Mouse (Mus musculus) neural tube, embryonic 14.5 days (tissue): ENCODE data around the gene Esp3. TPM values are rescaled to one million over a fixed set of nuclear protein-coding genes. Genes with fewer than 3 reads are reported as not detected.
"Not testable (repeated sequence)": the region's sequence is repeated elsewhere in the genome, so short reads cannot be mapped to it uniquely, and the experiment has no call there.

Experiments
- ATAC-seq: fragments of 200-750 bp; cut with Nextera tagmentation; 2 replicates; pipeline ENCODE4 v1.8.0; 2017; ENCODE audit warnings: low read depth, mild to moderate bottlenecking, moderate TSS enrichment, moderate library complexity
- H3K27ac ChIP-seq: fragments of 300-500 bp; sonication (generic); 2 replicates; pipeline ENCODE4 v1.5.1; 2014; ENCODE audit warnings: low read depth, mild to moderate bottlenecking, control low read depth, low read length, moderate library complexity, mixed read lengths
- H3K27me3 ChIP-seq: fragments of 300-500 bp; sonication (generic); 2 replicates; pipeline ENCODE4 v1.6.1; 2014; ENCODE audit warnings: low read length; ENCODE audit not compliant: control insufficient read depth, insufficient read depth
- H3K36me3 ChIP-seq: fragments of 300-500 bp; sonication (generic); 2 replicates; pipeline ENCODE4 v1.6.1; 2014; ENCODE audit warnings: low read length, mixed read lengths; ENCODE audit not compliant: control insufficient read depth, insufficient read depth
- H3K4me1 ChIP-seq: fragments of 300-500 bp; sonication (generic); 2 replicates; pipeline ENCODE4 v1.6.1; 2014; ENCODE audit warnings: low read length; ENCODE audit not compliant: control insufficient read depth, insufficient read depth
- H3K4me2 ChIP-seq: fragments of 300-500 bp; sonication (generic); 2 replicates; pipeline ENCODE4 v1.6.1; 2014; ENCODE audit warnings: mild to moderate bottlenecking, low read depth, low read length, control low read depth
- H3K4me3 ChIP-seq: fragments of 300-500 bp; sonication (generic); 2 replicates; pipeline ENCODE4 v1.5.1; 2014; ENCODE audit warnings: low read depth, low read length, control low read depth, mixed read lengths
- H3K9ac ChIP-seq: fragments of 300-500 bp; sonication (generic); replicated peaks from 2 replicates; pipeline ENCODE4 v1.6.1; 2014; ENCODE audit warnings: low read depth, mild to moderate bottlenecking, control low read depth, low read length, mixed read lengths
- H3K9me3 ChIP-seq: fragments of 300-500 bp; sonication (generic); 2 replicates; pipeline ENCODE4 v1.6.1; 2016; ENCODE audit warnings: low read length; ENCODE audit not compliant: control insufficient read depth
- WGBS: fragments of 180-500 bp; shearing (Covaris S2); extraction: QIAGEN DNeasy Blood & Tissue Kit; methylation state at CpG from one replicate; pipeline ENCODE4 v1.1.7; 2014; 5-methylcytosine and 5-hydroxymethylcytosine counted together
- polyA plus RNA-seq: library from polyadenylated mRNA; unstranded; fragments of >200 nt; fragmentation: Nextera tagmentation; extraction: Ambion mirVana; gene quantifications from 2 replicates; pipeline ENCODE4 v1.2.1, GENCODE M21; 2014

Esp3 gene
- polyA plus RNA-seq, result not detected in 2 replicates

DNA sequence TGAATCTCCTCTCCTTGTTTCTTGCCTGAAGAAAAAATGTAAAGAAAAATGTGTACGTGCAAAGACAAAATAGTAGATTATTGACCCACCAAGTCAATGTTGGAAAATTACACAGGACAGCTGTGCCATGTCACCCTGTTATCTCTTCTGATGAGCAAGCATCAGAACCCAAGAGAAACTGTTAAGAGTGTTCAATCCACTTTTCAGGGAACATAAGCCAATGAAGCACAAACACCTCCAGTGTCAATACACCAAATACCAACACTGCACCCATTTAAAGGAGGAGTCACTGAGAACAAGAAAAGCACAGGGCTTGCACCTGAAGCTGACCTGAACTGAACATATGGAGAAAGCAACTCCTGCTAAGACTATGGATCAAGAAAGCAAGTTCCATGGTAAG, at the start of gene Esp3:
Esp3 (plus strand) TSS at position 301 of the 400 bp plus-strand sequence.
- ATAC-seq, H3K9ac ChIP-seq, H3K4me3 ChIP-seq, H3K36me3 ChIP-seq, H3K4me1 ChIP-seq, H3K27me3 ChIP-seq, H3K4me2 ChIP-seq, H3K9me3 ChIP-seq, H3K27ac ChIP-seq: not testable (repeated sequence)
- 89% methylated on average over 1 of the region's 1 CpGs for WGBS

- not testable (repeated sequence) for H3K9ac ChIP-seq, H3K27ac ChIP-seq, H3K27me3 ChIP-seq, ATAC-seq, H3K4me1 ChIP-seq, H3K4me3 ChIP-seq, H3K36me3 ChIP-seq, H3K9me3 ChIP-seq, H3K4me2 ChIP-seq
- WGBS, result 51% methylated on average over 6 of the region's 6 CpGs
Observed at GRCm38 (mm10) chr17:40583906-40584305, 48.0 kb upstream of the Esp3 start.

DNA sequence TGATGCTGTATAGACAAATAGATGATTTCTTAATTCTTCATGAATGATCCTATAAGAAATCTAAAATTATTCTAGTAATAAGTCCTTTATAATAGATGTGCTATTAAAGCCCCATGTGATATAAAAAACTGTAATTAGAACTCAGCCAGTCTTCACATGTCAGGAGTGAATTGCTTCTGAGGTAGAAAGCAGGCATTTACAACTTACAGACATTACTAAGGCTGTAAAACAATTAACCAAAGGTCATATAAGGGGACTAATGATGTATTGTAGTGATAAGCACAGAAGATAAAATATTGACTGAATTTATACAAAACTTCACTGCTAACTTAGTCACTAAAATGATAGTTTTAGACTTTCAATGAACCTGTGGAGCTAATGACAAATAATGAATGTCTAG, 40.6 kb upstream of the Esp3 start:
- Histone ChIP-seq H3K36me3 (no peaks in the 10 kb centered on the region), H3K9me3 (no peaks in the 10 kb centered on the region), H3K9ac (no peak overlapping the region), H3K4me1 (no peaks in the 10 kb centered on the region), H3K27me3 (no peaks in the 10 kb centered on the region), H3K4me2 (no peak overlapping the region), H3K27ac (no peak overlapping the region), H3K4me3 (no peak overlapping the region)
- no peak for ATAC-seq

DNA sequence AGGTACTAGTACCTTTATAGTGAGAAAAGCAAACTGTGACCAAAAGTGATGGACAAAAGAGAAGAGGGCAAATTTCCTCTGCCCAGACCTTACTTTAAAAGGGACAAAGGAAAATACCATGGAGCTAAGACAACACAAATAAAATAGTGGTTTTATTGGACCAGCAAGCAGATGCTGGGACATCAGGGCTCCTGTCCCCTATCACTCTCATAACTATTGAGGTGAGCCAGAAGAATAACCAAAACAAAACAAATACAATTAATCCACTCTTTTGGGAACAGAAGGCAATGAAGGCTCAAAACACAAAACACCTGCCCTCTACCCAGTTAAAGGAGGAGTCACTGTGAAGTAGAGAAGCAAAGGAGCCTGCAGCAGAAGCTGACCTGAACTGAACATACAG, 33.6 kb upstream of the Esp3 start, which contains the start of gene Esp4:
Esp4 (plus strand) TSS at position 301 of the 400 bp plus-strand sequence.
- Histone ChIP-seq H3K36me3 (no peaks in the 10 kb centered on the region), H3K4me2 (no peak within 1 kb of the TSS), H3K27ac (no peak within 1 kb of the TSS), H3K4me1 (no peaks in the 10 kb centered on the region), H3K27me3 (no peaks in the 10 kb centered on the region), H3K9ac (no peak within 1 kb of the TSS), H3K9me3 (no peaks in the 10 kb centered on the region), H3K4me3 (no peak within 1 kb of the TSS)
- no peak for ATAC-seq

DNA sequence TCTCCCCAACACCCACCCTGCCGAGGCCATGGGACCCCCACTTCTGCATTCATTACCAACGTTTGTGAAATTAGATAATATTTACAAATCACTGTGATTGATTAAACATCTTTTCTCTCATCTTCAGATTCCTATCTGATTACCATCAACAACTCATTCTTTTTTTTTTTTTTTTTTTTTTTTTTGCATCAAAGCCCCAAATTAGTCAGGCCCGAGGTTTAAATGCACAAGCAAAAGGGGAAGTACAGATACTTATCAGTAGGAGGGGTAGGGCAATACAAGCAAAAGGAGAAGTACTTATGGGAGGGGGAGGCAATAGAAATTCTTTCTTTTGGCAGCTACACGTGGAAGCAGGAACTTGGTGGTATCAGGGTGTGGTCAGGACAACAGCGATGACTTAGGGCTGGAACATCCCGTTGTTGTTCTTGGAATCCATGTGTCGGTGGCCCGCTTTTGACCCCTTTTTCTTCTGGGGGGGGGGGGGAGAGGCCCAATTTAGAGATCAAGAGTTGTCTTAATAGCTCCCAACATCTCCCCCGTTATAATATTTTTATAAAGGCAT, 30.3 kb downstream of the Esp3 start:
- H3K4me1 ChIP-seq, H3K4me3 ChIP-seq, H3K9me3 ChIP-seq, H3K4me2 ChIP-seq, H3K27ac ChIP-seq, H3K9ac ChIP-seq, H3K27me3 ChIP-seq, H3K36me3 ChIP-seq, ATAC-seq: not testable (repeated sequence)
- WGBS, result 76% methylated on average over 9 of the region's 9 CpGs

DNA sequence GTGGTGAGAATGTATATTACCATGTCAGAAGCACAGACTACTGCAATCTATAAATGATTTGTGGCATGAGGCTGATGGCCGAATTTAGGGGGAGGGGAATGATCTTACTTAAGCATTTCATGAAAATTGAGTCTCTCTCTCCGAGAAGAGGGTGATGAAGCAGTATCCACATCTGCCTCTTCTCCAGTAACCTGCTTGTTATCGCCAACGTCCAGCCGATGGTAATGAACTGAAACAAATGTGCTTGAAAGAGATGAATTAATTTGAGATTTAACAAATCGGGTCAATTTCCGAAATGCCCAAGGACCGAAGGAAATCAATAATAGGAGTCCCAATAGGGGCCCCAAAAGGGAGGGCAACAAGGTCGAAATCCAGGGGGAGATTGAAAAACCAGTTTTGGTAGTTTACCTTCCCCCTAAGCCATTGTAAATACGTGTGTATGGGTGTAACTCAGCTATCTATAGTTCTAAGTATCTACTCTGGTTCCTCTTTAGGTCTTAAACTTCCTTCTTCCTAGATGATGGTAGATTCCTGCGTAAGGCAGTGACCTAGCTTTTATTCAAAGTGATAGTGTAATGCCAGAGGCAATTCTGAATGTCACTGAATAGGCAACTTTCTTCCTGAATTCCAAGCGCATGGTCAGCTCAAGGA, 31.4 kb downstream of the Esp3 start:
- not testable (repeated sequence) for H3K9me3 ChIP-seq, ATAC-seq, H3K27me3 ChIP-seq, H3K9ac ChIP-seq, H3K4me2 ChIP-seq, H3K27ac ChIP-seq, H3K4me3 ChIP-seq, H3K36me3 ChIP-seq, H3K4me1 ChIP-seq
- 86% methylated on average over 12 of the region's 12 CpGs for WGBS

Other genes with a start within 250 kb of the Esp3 start
- gene Esp8, start 112.1 kb upstream of the Esp3 start, polyA plus RNA-seq, result not detected in 2 replicates
- gene Esp6, start 70.6 kb upstream of the Esp3 start, polyA plus RNA-seq, result not detected in 2 replicates
- not detected in 2 replicates for gene Esp4, start 33.5 kb upstream of the Esp3 start, polyA plus RNA-seq
- not detected in 2 replicates for gene Esp1, start 95.0 kb downstream of the Esp3 start, polyA plus RNA-seq
- gene Crisp2, start 174.9 kb downstream of the Esp3 start, polyA plus RNA-seq, result not detected in 2 replicates
- gene Rhag, start 179.1 kb downstream of the Esp3 start, polyA plus RNA-seq, result 0.20 and 0.57 TPM in 2 replicates
- gene 9130008F23Rik, start 248.5 kb downstream of the Esp3 start, polyA plus RNA-seq, result 0.45 and 0.59 TPM in 2 replicates